Mouse (Mus musculus) forebrain, embryonic 15.5 days (tissue): ENCODE measurements at regions not wholly inside any gene's neighbourhood (a gene's known extent, or its start where the extent isn't known, plus 50 kb on each side); places are given as distances from the start of the nearest gene placed in this dataset.

Experiments
- ATAC-seq: fragments of 200-750 bp; cut with Nextera tagmentation; replicated peaks from 2 replicates; pipeline ENCODE4 v1.8.0; 2017; ENCODE audit warnings: mild to moderate bottlenecking, moderate TSS enrichment, moderate library complexity
- H3K27ac ChIP-seq: fragments of 300-500 bp; sonication (generic); replicated peaks from 2 replicates; pipeline ENCODE4 v1.5.1; 2015; ENCODE audit warnings: mild to moderate bottlenecking, inconsistent platforms
- H3K27me3 ChIP-seq: fragments of 300-500 bp; sonication (generic); 2 replicates; pipeline ENCODE4 v1.6.1; 2015; ENCODE audit warnings: inconsistent platforms
- H3K36me3 ChIP-seq: fragments of 300-500 bp; sonication (generic); 2 replicates; pipeline ENCODE4 v1.6.1; 2015; ENCODE audit warnings: mild to moderate bottlenecking, inconsistent platforms
- H3K4me1 ChIP-seq: fragments of 300-500 bp; sonication (generic); 2 replicates; pipeline ENCODE4 v1.6.1; 2015; ENCODE audit warnings: inconsistent platforms
- H3K4me2 ChIP-seq: fragments of 300-500 bp; sonication (generic); replicated peaks from 2 replicates; pipeline ENCODE4 v1.6.1; 2015; ENCODE audit warnings: mild to moderate bottlenecking, inconsistent platforms
- H3K4me3 ChIP-seq: fragments of 300-500 bp; sonication (generic); 2 replicates; pipeline ENCODE4 v1.5.1; 2015; ENCODE audit warnings: mild to moderate bottlenecking, inconsistent platforms
- H3K9ac ChIP-seq: fragments of 300-500 bp; sonication (generic); replicated peaks from 2 replicates; pipeline ENCODE4 v1.6.1; 2015; ENCODE audit warnings: mild to moderate bottlenecking, inconsistent platforms
- H3K9me3 ChIP-seq: fragments of 300-500 bp; sonication (generic); 2 replicates; pipeline ENCODE4 v1.6.1; 2016; ENCODE audit warnings: inconsistent platforms
- WGBS: fragments of 180-500 bp; shearing (Covaris S2); methylation state at CpG from one replicate; pipeline ENCODE4 v1.1.7; 2015; ENCODE audit warnings: mixed read lengths; 5-methylcytosine and 5-hydroxymethylcytosine counted together

- H3K4me1 ChIP-seq, result no peaks in the 10 kb centered on the region
- H3K36me3 ChIP-seq, result no peaks in the 10 kb centered on the region
- ATAC-seq, result no peak
- H3K27ac ChIP-seq, result no peak overlapping the region
- H3K4me3 ChIP-seq, result no peak overlapping the region
- no peaks in the 10 kb centered on the region for H3K27me3 ChIP-seq
- H3K9me3 ChIP-seq, result no peaks in the 10 kb centered on the region
- no peak overlapping the region for H3K4me2 ChIP-seq
- 64% methylated on average over 9 of the region's 9 CpGs for WGBS
- H3K9ac ChIP-seq, result no peak overlapping the region
These were observed 88.1 kb upstream of the Rxylt1 start for GRCm38 (mm10) chr10:122185152-122185745.

GRCm38 (mm10) chr10:122183025-122183424 is 85.9 kb upstream of the Rxylt1 start:
- 33% methylated on average over 4 of the region's 4 CpGs for WGBS
- no peaks in the 10 kb centered on the region for H3K27me3 ChIP-seq
- H3K4me2 ChIP-seq, result no peak overlapping the region
- no peaks in the 10 kb centered on the region for H3K36me3 ChIP-seq
- H3K9ac ChIP-seq, result no peak overlapping the region
- H3K9me3 ChIP-seq, result no peaks in the 10 kb centered on the region
- no peak overlapping the region for H3K4me3 ChIP-seq
- H3K27ac ChIP-seq, result no peak overlapping the region
- no peaks in the 10 kb centered on the region for H3K4me1 ChIP-seq
- no peak for ATAC-seq

- Histone ChIP-seq H3K9ac (no peak overlapping the region), H3K27ac (peak overlapping the region; percentile 52; the same call in 1 of the 2 replicates), H3K9me3 (no peaks in the 10 kb centered on the region), H3K4me1 (0 out of 2 replicates have a peak, but pooled peaks cover 7% of the 10 kb centered on the region), H3K27me3 (no peaks in the 10 kb centered on the region), H3K4me3 (no peak overlapping the region), H3K4me2 (no peak overlapping the region), H3K36me3 (no peaks in the 10 kb centered on the region)
- ATAC-seq, result no peak
- WGBS, result 91% methylated on average over 12 of the region's 12 CpGs
These were observed 51.9 kb upstream of the Rxylt1 start for GRCm38 (mm10) chr10:122149038-122149437.

GRCm38 (mm10) chr10:122148609-122149008 is 51.4 kb upstream of the Rxylt1 start:
- Histone ChIP-seq H3K4me1 (0 out of 2 replicates have a peak, but pooled peaks cover 7% of the 10 kb centered on the region), H3K4me3 (no peak overlapping the region), H3K27ac (no peak overlapping the region; the same call in 1 of the 2 replicates), H3K9ac (no peak overlapping the region), H3K36me3 (no peaks in the 10 kb centered on the region), H3K27me3 (no peaks in the 10 kb centered on the region), H3K9me3 (no peaks in the 10 kb centered on the region), H3K4me2 (no peak overlapping the region)
- 0 out of 2 replicates have a peak, but pooled peaks have one; percentile 60 for ATAC-seq
- 57% methylated on average over 4 of the region's 4 CpGs for WGBS
